ENCODE assay signal across 13 mouse cellular contexts in genomic region chr8:90657116-90657515, GRCm38 (mm10).
A peak's percentile ranks its signal among the peaks of the same experiment; 100 is the strongest.
DNase-seq lines count a peak whose midpoint lies in the region; ATAC-seq and TF ChIP-seq lines count a peak whose summit lies in the region.
"Had no signal": no experiment of that assay in that cellular context is flagged by ENCODE, and none has a peak within 500 bp of the region (broad histone marks: within the 10 kb centered on the region; RNA-seq: fewer than 3 reads in every experiment).

No protein-coding gene starts in this region.

- 10% methylated on average over 5 of the region's 5 CpGs for WGBS in hindbrain, postnatal 0 days
- WGBS in neural tube, embryonic 14.5 days: 29% methylated on average over 5 of the region's 5 CpGs

- H3K9ac ChIP-seq in hindbrain, postnatal 0 days (replicated peaks; ENCODE audit: low read length): no peak overlapping the region
- no peak overlapping the region for H3K9ac ChIP-seq in neural tube, embryonic 14.5 days (replicated peaks; ENCODE audit: low read depth, low read length)
- H3K9ac ChIP-seq: embryonic facial prominence, embryonic 15.5 days; heart, embryonic 12.5 days had no signal

- no peaks in the 10 kb centered on the region for H3K27me3 ChIP-seq in hindbrain, postnatal 0 days (ENCODE audit: insufficient read depth, low read length)
- no peaks in the 10 kb centered on the region for H3K27me3 ChIP-seq in neural tube, embryonic 14.5 days (ENCODE audit: control insufficient read depth, insufficient read depth, low read length)
- H3K27me3 ChIP-seq: CH12.LX; embryonic facial prominence, embryonic 15.5 days; heart, embryonic 12.5 days had no signal

- no peak for TF ChIP-seq CTCF in hindbrain, postnatal 0 days (IDR thresholded peaks at IDR 0.05; ENCODE audit: low read depth)

- H3K27ac ChIP-seq in hindbrain, postnatal 0 days: no peak overlapping the region
- peak overlapping the region; percentile 3; the same call in 1 of the 2 replicates for H3K27ac ChIP-seq in neural tube, embryonic 14.5 days (ENCODE audit: low read depth, low read length)
- H3K27ac ChIP-seq: embryonic facial prominence, embryonic 15.5 days had no signal

- H3K4me2 ChIP-seq in hindbrain, postnatal 0 days (ENCODE audit: low read depth, low read length): peak overlapping the region; percentile 40
- H3K4me2 ChIP-seq in neural tube, embryonic 14.5 days (ENCODE audit: low read depth, low read length): no peak overlapping the region
- H3K4me2 ChIP-seq: embryonic facial prominence, embryonic 15.5 days; heart, embryonic 12.5 days had no signal

- H3K4me1 ChIP-seq in hindbrain, postnatal 0 days (ENCODE audit: insufficient read depth, low read length): no peaks in the 10 kb centered on the region; the same call in 1 of the 2 replicates
- peaks cover 9% of the 10 kb centered on the region for H3K4me1 ChIP-seq in neural tube, embryonic 14.5 days (ENCODE audit: control insufficient read depth, insufficient read depth, low read length)

- no peak overlapping the region for H3K4me3 ChIP-seq in hindbrain, postnatal 0 days (ENCODE audit: low read length)
- H3K4me3 ChIP-seq in neural tube, embryonic 14.5 days (ENCODE audit: low read depth, low read length): no peak overlapping the region
- H3K4me3 ChIP-seq: embryonic facial prominence, embryonic 15.5 days; heart, embryonic 12.5 days had no signal

- no peaks in the 10 kb centered on the region for H3K36me3 ChIP-seq in hindbrain, postnatal 0 days (ENCODE audit: insufficient read depth, low read length)
- no peaks in the 10 kb centered on the region for H3K36me3 ChIP-seq in neural tube, embryonic 14.5 days (ENCODE audit: control insufficient read depth, insufficient read depth, low read length)
- H3K36me3 ChIP-seq: embryonic facial prominence, embryonic 15.5 days; heart, embryonic 12.5 days had no signal

- peak; percentile 16 to 22 for DNase-seq in cerebellum, postnatal 10 days
- DNase-seq in cerebellum, postnatal 36 days: no peak
- peak; percentile 4 for DNase-seq in layer of hippocampus, adult 9-11 months
- DNase-seq in layer of hippocampus, adult 8-10 months (ENCODE audit: low spot score in 2 of 2): no peak
- DNase-seq in hindbrain, postnatal 0 days (ENCODE audit: low spot score): no peak
- DNase-seq in thymus, postnatal 4 days: no peak
- no peak for DNase-seq in kidney, adult 11 months
- DNase-seq: gastrocnemius, postnatal 25 days; thymus, postnatal 14 days had no signal

- H3K9me3 ChIP-seq in hindbrain, postnatal 0 days (ENCODE audit: low read length): no peaks in the 10 kb centered on the region
- H3K9me3 ChIP-seq in neural tube, embryonic 14.5 days (ENCODE audit: control insufficient read depth, low read length): no peaks in the 10 kb centered on the region; the same call in 1 of the 2 replicates

- ATAC-seq in hindbrain, postnatal 0 days: no peak
- no peak for ATAC-seq in neural tube, embryonic 14.5 days (ENCODE audit: low read depth)

Comparison
In these comparisons a context has a peak if more than half of its experiments do, and no peak if none do; other contexts are left out.
1. DNase-seq: peak in cerebellum, postnatal 10 days (2 of 2) and layer of hippocampus, adult 9-11 months (single experiment); none in cerebellum, postnatal 36 days (0 of 2), layer of hippocampus, adult 8-10 months (0 of 2), hindbrain, postnatal 0 days (single experiment), thymus, postnatal 4 days (single experiment) and kidney, adult 11 months (single experiment).